Comparison of ENCODE assay signal across 28 mouse cellular contexts in genomic region chr1:179688415-179688814, GRCm38 (mm10). TPM values are rescaled to one million over a fixed set of nuclear protein-coding genes. Genes with fewer than 3 reads are reported as not detected.
"Had no signal": no experiment of that assay in that cellular context is flagged by ENCODE, and none has a peak within 500 bp of the region (broad histone marks: within the 10 kb centered on the region; RNA-seq: fewer than 3 reads in every experiment).

No protein-coding gene starts in this region.

- H3K27me3 ChIP-seq: limb, embryonic 13.5 days; liver, embryonic 12.5 days; liver, embryonic 15.5 days; lung, embryonic 15.5 days; megakaryocyte, embryonic 14.5 days; midbrain, embryonic 13.5 days had no signal

- H3K9me3 ChIP-seq: limb, embryonic 10.5 days; limb, embryonic 13.5 days; liver, embryonic 12.5 days; liver, embryonic 15.5 days; lung, embryonic 15.5 days; megakaryocyte, embryonic 14.5 days; midbrain, embryonic 10.5 days; midbrain, embryonic 13.5 days had no signal

- DNase-seq: kidney, postnatal 25 days; layer of hippocampus, adult 9-11 months; liver; lung, adult 18-20 months; lung, postnatal 10 days; lung, postnatal 36 days; right cerebral cortex, adult 18-20 months; right cerebral cortex, postnatal 14 days; right cerebral cortex, postnatal 4 days; thymus, adult 2 months; thymus, postnatal 14 days had no signal

- H3K4me1 ChIP-seq: limb, embryonic 10.5 days; limb, embryonic 13.5 days; liver, embryonic 12.5 days; liver, embryonic 15.5 days; lung, embryonic 15.5 days; midbrain, embryonic 10.5 days; midbrain, embryonic 13.5 days had no signal

- H3K4me3 ChIP-seq: layer of hippocampus, adult 2 months; limb, embryonic 10.5 days; limb, embryonic 13.5 days; liver, embryonic 12.5 days; liver, embryonic 15.5 days; lung, embryonic 15.5 days; megakaryocyte, embryonic 14.5 days; midbrain, embryonic 10.5 days; midbrain, embryonic 13.5 days had no signal

- ATAC-seq: liver, embryonic 12.5 days; midbrain, embryonic 13.5 days; midbrain, embryonic 16.5 days had no signal

- H3K27ac ChIP-seq: kidney, postnatal 0 days; layer of hippocampus, adult 2 months; limb, embryonic 10.5 days; limb, embryonic 13.5 days; liver, embryonic 12.5 days; liver, embryonic 15.5 days; lung, embryonic 15.5 days; midbrain, embryonic 10.5 days; midbrain, embryonic 13.5 days; stomach, postnatal 0 days had no signal

- H3K4me2 ChIP-seq: limb, embryonic 13.5 days; liver, embryonic 12.5 days; liver, embryonic 15.5 days; lung, embryonic 15.5 days; midbrain, embryonic 13.5 days had no signal

- H3K9ac ChIP-seq: limb, embryonic 13.5 days; liver, embryonic 12.5 days; liver, embryonic 15.5 days; lung, embryonic 15.5 days; midbrain, embryonic 13.5 days had no signal

RNA-seq across cellular contexts. Expression of gene Kif28, which starts 56.7 kb away (rescaled TPM):
- total RNA-seq: monocyte, adult 5-6 weeks had no signal
- polyA plus RNA-seq: kidney, postnatal 0 days; large intestine, adult 2 months; limb, embryonic 13.5 days; liver, embryonic 12.5 days; liver, embryonic 15.5 days; lung, embryonic 15.5 days; midbrain, embryonic 16.5 days; neural tube, embryonic 11.5 days; neural tube, embryonic 14.5 days; stomach, embryonic 14.5 days; stomach, postnatal 0 days had no signal
